Mouse (Mus musculus) megakaryocyte, embryonic 14.5 days (primary cell): Measurements from ENCODE around the gene Haghl. TPM values are rescaled to one million over a fixed set of nuclear protein-coding genes. Genes with fewer than 3 reads are reported as not detected.

Experiments
- H3K27me3 ChIP-seq: replicated peaks from 2 replicates; pipeline ENCODE3; 2012; ENCODE audit warnings: inconsistent platforms
- H3K36me3 ChIP-seq: replicated peaks from 2 replicates; pipeline ENCODE3; 2012; ENCODE audit warnings: low read length, inconsistent platforms, mixed read lengths
- H3K4me1 ChIP-seq: 2 replicates; pipeline ENCODE4 v1.6.1; 2012; ENCODE audit warnings: inconsistent platforms
- H3K4me3 ChIP-seq: replicated peaks from 2 replicates; pipeline ENCODE3; 2012; ENCODE audit warnings: moderate library complexity, mild to moderate bottlenecking, inconsistent platforms
- H3K9me3 ChIP-seq: 2 replicates; pipeline ENCODE4 v1.6.1; 2012; ENCODE audit warnings: inconsistent platforms
- FLI1 ChIP-seq: IDR thresholded peaks from 2 replicates; pipeline ENCODE4 v1.6.1; 2012; ENCODE audit warnings: low read length, inconsistent platforms, mixed read lengths
- GATA1 ChIP-seq: IDR thresholded peaks from 3 replicates; pipeline ENCODE4 v1.6.1; 2012; ENCODE audit warnings: mixed read lengths, low read length, inconsistent platforms, borderline replicate concordance
- polyA plus RNA-seq: library from polyadenylated mRNA; stranded (reverse); fragments of >175 nt; gene quantifications from 2 replicates; pipeline ENCODE4 v1.2.3, GENCODE M21; 2012; ENCODE audit warnings: low replicate concordance; ENCODE audit not compliant: insufficient read depth

Haghl gene
- 14.8 and 29.7 TPM in 2 replicates for polyA plus RNA-seq

DNA sequence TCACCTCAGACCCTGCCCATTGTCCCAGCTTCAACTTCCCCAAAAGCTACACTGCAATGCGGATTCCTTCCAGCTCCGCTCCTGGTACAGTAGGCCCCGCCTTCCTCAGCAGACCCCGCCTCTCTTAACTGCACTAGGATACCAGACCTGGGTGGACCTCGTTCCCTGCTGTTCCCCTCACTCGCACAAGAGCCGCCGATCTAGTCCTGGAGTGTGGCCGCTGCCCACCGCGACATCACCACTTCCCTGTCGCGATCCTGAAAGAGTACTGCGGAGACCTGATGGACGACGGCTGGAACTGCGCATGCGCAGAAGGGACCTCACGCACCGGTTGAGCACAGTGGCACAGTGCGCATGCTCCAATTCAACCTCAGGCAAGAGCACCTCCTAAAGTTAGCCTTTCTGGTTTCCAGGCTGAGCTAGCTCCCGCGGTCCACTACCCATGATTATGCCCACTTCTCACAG is at the start of gene Haghl:
Haghl (minus strand) TSS at position 393 of the 465 bp plus-strand sequence.
- no peaks in the 10 kb centered on the region for H3K27me3 ChIP-seq
- peak within 1 kb of the TSS; percentile 98 for H3K4me3 ChIP-seq
- H3K9me3 ChIP-seq, result no peaks in the 10 kb centered on the region
- TF ChIP-seq FLI1, result no peak
- peaks cover 34% of the 10 kb centered on the region for H3K4me1 ChIP-seq
- peaks cover 65% of the 10 kb centered on the region for H3K36me3 ChIP-seq

DNA sequence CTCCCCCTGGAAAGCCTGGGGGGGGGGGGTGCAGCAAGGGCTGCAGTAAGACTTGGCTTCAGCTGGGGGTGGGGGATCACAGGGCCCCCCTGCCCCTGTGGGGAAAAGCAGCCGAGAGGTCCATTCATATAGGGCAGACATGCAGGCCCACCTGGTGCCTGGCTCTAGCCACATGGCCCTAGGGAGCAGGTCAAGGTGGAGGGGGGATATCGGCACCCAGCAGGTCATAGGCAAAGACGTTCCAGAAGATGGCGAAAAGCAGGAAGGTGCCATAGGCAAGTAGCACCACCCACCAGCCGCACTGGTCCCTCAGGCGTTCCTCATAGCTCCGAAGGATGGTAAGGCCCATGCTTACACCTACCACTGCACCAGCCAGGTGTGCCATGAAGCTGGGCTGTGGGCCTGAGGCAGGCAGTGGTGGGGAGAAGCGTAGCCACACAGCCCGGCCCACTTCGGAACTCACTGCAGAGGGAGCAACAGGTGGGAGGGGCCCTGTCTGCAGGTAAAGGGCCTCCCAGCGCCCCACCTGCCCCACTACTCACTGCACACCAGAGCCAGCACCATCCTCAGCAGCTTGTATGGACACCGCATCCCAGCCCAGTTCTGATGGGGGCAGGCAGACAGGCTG is 49.2 kb upstream of the Haghl start:
- H3K27me3 ChIP-seq, result no peaks in the 10 kb centered on the region
- H3K36me3 ChIP-seq, result peaks cover 78% of the 10 kb centered on the region
- H3K4me1 ChIP-seq, result peaks cover 85% of the 10 kb centered on the region
- TF ChIP-seq GATA1 (no peak), FLI1 (no peak)
- H3K4me3 ChIP-seq, result peak overlapping the region; percentile 97
- no peaks in the 10 kb centered on the region for H3K9me3 ChIP-seq

DNA sequence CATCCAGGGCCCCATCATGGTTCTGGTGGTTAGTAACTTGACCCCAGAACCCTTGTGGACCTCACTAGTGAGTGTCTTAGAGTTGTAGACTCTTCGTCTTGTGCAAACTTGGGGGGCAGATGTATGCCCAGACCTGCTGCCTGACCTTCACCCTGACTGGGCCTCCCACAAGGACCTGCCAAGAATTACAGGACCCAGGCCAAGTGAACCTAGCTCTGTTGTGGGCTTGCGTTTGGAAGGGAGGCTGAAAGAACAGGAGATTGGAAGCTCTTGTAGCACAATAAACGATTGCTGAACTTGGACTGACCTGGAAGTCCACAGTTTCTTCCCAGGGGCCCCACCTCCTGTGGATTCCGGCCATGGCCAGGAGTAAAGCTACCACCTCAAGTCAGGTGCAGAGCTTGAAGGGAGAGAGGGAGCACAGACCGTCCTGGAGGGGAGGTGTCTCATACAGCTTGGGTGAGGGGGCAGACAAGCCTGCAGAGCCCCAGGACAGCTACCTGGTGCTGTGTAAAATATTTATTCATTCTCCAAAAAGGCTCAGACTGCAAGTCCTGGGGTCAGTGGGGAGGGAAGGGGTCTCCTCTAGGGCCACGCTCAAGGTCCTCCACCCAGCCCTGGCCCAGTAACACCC is 48.6 kb upstream of the Haghl start:
- Histone ChIP-seq H3K9me3 (no peaks in the 10 kb centered on the region), H3K4me1 (peaks cover 86% of the 10 kb centered on the region), H3K4me3 (peak overlapping the region; percentile 97), H3K36me3 (peaks cover 77% of the 10 kb centered on the region), H3K27me3 (no peaks in the 10 kb centered on the region)
- TF ChIP-seq GATA1 (no peak), FLI1 (no peak)

DNA sequence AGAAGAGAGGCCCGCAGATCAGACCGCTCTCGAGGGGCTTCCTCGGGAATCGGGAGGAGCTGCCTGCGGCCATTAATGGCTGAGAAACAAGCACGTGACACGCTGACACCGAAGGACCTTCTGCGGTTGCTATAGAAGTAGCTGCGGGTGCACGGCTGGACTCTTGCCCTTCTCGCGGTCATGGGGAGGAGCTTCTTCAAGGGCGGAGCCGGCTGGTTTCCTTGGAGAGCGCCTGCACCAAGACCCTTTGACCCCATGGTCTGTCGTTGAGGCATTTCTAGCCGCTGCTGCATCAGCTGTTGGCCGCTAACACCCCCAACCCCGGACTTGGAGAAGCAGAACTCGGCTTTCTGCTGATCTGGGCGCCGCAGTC is 47.8 kb upstream of the Haghl start, which contains the start of gene Stub1:
Stub1 (minus strand) TSS at position 114 of the 373 bp plus-strand sequence.
- H3K4me1 ChIP-seq, result peaks cover 88% of the 10 kb centered on the region
- H3K36me3 ChIP-seq, result peaks cover 72% of the 10 kb centered on the region
- H3K27me3 ChIP-seq, result no peaks in the 10 kb centered on the region
- no peaks in the 10 kb centered on the region for H3K9me3 ChIP-seq
- peak within 1 kb of the TSS; percentile 97 for H3K4me3 ChIP-seq
- TF ChIP-seq GATA1 (no peak), FLI1 (no peak)

DNA sequence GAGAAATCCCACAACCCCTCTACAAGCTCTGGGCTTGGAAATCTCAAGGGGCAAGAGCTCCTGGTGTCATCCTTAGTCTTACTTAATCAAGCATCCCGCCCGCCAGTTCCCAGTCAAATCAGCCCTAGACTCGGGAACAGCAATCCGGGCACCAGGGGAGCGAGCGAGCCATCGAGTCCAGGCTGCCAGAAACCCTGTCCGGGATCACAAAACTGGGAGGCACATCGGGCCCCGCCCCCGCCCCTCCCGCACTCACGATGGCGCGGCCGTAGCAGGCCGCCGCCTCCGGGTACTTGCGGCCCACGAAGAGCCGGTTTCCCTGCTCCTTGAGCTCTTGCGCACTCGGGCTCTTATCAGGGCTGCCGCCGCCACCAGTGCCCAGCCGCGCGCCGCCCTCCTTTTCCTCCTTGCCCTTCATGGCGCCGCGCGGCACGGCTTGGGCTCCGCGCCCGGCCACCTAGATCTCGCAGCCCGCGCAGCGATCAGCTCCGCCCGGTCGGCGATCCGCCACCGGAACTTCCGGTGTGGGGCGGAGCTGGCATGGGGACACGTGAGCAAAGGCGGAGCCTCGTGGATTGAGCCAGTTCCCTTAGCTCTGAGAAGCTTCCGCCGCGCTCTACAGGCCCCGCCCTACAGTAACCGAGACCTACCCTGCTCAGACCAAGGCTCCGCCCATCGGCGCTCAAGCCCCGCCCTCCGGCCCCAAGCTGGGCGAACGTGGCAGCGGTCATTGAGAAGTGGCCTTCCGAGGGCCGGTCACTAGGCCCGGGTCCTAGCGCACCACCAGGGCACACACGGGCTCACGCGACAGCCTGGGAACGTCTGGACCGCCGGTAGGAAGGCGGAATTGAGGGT is 47.2 kb upstream of the Haghl start:
- peak overlapping the region; percentile 97 for H3K4me3 ChIP-seq
- peaks cover 72% of the 10 kb centered on the region for H3K36me3 ChIP-seq
- H3K27me3 ChIP-seq, result no peaks in the 10 kb centered on the region
- TF ChIP-seq FLI1 (peak; percentile 92), GATA1 (no peak)
- H3K4me1 ChIP-seq, result peaks cover 88% of the 10 kb centered on the region
- no peaks in the 10 kb centered on the region for H3K9me3 ChIP-seq

DNA sequence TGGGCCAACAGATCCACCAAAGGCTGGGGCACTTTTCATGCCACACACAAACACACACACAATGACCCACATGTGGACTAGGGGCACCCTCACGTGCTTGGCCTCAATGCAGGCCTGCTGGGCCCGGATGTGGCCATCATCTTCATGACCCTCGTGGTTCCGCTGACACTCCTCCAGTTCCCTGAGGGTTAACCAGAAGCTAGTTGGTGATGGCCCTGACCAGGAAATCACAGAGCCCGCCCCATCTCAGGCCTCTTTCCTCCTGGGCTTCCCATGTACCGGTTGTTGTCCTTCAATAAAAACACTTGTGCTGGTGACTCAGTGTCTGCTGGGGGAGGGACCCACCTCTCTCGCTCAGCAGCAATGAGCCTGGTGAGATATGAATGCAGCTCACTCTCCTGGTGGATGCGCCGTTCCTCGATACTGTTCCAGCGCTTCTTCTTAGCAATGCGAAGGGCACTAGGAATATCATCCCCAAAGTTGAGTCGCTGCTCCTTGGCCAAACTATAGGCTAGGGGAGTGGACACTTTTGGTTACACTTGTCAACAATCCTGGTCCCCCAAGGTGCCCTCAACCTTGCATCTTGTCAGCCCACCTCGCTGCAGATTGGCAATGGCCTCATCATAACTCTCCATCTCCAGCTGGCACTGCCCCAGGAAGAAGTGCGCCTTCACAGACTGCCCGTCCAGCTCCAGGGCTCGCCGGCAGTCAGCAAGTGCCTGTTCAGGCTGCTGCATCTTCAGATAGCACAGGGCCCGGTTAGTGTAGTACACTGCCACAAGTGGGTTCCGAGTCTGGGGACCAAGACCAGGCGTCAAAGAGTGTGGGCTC is 46.2 kb upstream of the Haghl start:
- Histone ChIP-seq H3K9me3 (no peaks in the 10 kb centered on the region), H3K4me3 (peak overlapping the region; percentile 97), H3K4me1 (peaks cover 88% of the 10 kb centered on the region), H3K27me3 (no peaks in the 10 kb centered on the region), H3K36me3 (peaks cover 72% of the 10 kb centered on the region)
- TF ChIP-seq FLI1 (no peak), GATA1 (no peak)

DNA sequence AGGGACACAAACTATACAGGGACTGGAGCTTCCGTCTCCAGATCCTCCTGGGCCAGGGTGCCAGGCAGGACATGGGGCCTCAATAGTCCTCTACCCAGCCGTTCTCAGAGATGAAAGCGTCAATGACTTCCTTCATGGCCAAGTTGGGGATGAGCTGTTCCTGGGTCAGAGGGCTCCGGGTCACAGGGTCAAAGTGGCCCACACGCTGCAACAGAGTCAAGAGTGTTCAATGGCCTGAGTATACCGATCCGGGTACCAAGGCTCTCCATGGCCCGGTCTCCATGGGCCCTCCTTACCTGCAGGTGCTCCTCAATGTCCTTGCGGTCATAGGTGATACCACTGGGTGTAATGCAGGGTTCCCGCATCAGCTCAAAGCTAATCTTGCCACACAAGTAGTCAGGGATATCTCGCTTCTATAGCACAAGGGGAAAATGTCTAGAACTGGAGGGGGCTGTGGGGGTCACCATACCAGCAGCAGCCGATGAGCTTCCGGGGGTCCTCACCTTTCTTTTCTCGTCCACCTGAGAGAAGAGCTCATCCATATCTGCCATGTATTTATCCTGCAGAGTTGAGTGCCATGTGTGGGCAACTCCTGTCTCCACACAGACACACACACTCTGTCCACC is 45.4 kb upstream of the Haghl start:
- Histone ChIP-seq H3K4me3 (peak overlapping the region; percentile 97), H3K4me1 (peaks cover 88% of the 10 kb centered on the region), H3K36me3 (peaks cover 72% of the 10 kb centered on the region), H3K9me3 (no peaks in the 10 kb centered on the region), H3K27me3 (no peaks in the 10 kb centered on the region)
- TF ChIP-seq FLI1 (no peak), GATA1 (no peak)

DNA sequence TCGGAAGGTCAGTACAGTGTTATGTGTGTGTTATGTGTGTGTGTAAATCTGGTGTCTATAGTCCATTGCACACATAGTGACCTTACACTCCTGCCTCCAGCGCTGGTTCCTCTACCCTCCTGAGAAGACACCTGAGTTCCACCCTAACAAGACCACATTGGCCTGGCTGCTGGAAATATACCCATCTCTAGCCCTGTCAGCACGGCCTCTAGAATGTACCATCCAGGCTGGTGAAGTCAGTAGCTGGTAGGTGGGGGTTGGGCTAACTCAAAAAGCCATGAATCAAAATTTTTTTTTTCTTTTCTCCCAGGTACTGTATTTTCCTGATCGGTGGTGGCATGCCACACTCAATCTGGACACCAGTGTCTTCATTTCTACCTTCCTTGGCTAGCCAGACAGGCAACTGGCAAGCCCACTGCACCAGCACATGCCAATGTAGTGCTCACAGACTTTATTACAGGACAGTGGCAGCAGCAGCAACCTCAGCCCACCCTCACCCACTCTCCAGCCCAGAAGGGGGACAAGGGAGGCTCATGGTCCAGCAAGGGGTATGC is 44.8 kb upstream of the Haghl start:
- H3K4me1 ChIP-seq, result peaks cover 88% of the 10 kb centered on the region
- H3K36me3 ChIP-seq, result peaks cover 72% of the 10 kb centered on the region
- H3K9me3 ChIP-seq, result no peaks in the 10 kb centered on the region
- TF ChIP-seq FLI1 (no peak), GATA1 (no peak)
- no peaks in the 10 kb centered on the region for H3K27me3 ChIP-seq
- H3K4me3 ChIP-seq, result peak overlapping the region; percentile 44
